Mouse (Mus musculus) heart, postnatal 0 days (tissue): ENCODE data around the gene Cd59b.
"Not testable (repeated sequence)": the region's sequence is repeated elsewhere in the genome, so short reads cannot be mapped to it uniquely, and the experiment has no call there.

Experiments
- CTCF ChIP-seq: IDR thresholded peaks from 2 replicates; pipeline ENCODE4 v1.5.1; 2016; ENCODE audit warnings: antibody characterized with exemption, control low read depth, low read depth
- EP300 ChIP-seq: IDR thresholded peaks from 2 replicates; pipeline ENCODE4 v1.6.1; 2016; ENCODE audit warnings: antibody characterized with exemption, low read depth

- not testable (repeated sequence) for TF ChIP-seq EP300, CTCF
Observed at GRCm38 (mm10) chr2:104084027-104084426, 14.4 kb downstream of the Cd59b start.
